Mouse (Mus musculus) CH12.LX (cell line): Measurements from ENCODE around the gene Cdc42bpa.

Source experiments
- CHD2 ChIP-seq: IDR thresholded peaks from 2 replicates; pipeline ENCODE4 v1.6.1; 2011; ENCODE audit warnings: low read length, improper control_type of control experiment
- CTCF ChIP-seq, 2 experiments: IDR thresholded peaks in 1 of 2; conservative IDR thresholded peaks in 1 of 2; 2 replicates each; pipeline ENCODE4 v1.5.1; 2011 to 2012; ENCODE audit warnings: low read depth in 2 of 2, low read length in 2 of 2, improper control_type of control experiment in 1 of 2, inconsistent platforms in 1 of 2, mild to moderate bottlenecking in 1 of 2, moderate library complexity in 1 of 2
- ETS1 ChIP-seq: conservative IDR thresholded peaks from 2 replicates; pipeline ENCODE4 v1.6.1; 2012; ENCODE audit warnings: low read depth, mild to moderate bottlenecking, inconsistent platforms, low read length, improper control_type of control experiment, moderate library complexity
- MAX ChIP-seq: IDR thresholded peaks from 2 replicates; pipeline ENCODE4 v1.6.1; 2011; ENCODE audit warnings: low read length, improper control_type of control experiment
- MAZ ChIP-seq: IDR thresholded peaks from 2 replicates; pipeline ENCODE4 v1.6.1; 2012; ENCODE audit warnings: low read depth, mild to moderate bottlenecking, inconsistent platforms, low read length, improper control_type of control experiment, moderate library complexity
- POLR2A ChIP-seq: IDR thresholded peaks from 2 replicates; pipeline ENCODE4 v1.6.1; 2011; ENCODE audit warnings: low read depth, mild to moderate bottlenecking, improper control_type of control experiment, low read length
- TCF12 ChIP-seq: IDR thresholded peaks from 2 replicates; pipeline ENCODE4 v1.6.1; 2014; ENCODE audit warnings: low read depth, mild to moderate bottlenecking, inconsistent platforms, low read length, improper control_type of control experiment
- ZMIZ1 ChIP-seq: IDR thresholded peaks from 2 replicates; pipeline ENCODE4 v1.6.1; 2012; ENCODE audit warnings: low read depth, mild to moderate bottlenecking, inconsistent platforms, low read length, improper control_type of control experiment
- ZNF384 ChIP-seq: IDR thresholded peaks from 2 replicates; pipeline ENCODE4 v1.6.1; 2012; ENCODE audit warnings: low read depth, low read length, improper control_type of control experiment, inconsistent platforms

DNA sequence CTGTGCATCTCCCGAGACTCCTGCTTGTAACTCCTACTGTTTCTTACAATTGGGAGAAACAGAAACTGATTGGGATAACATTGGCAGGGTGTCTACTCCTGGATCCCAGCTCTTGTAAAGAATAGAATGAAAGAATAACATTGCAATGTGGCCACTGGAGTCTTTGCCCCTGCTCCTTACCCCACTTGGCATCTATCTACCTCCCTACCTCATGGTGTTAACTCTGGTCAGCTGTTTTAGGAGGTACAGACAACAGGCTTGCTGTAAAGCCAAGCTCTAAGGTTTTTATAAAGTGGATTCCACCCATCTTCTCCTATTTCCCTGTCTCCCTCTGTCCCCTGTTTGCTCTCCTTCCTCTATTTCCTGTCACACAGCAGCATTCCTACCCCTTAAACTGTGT lies 21.9 kb downstream of the Cdc42bpa start:
- no peak for TF ChIP-seq ZNF384
- TF ChIP-seq ETS1: no peak
- no peak for TF ChIP-seq ZMIZ1
- no peak for TF ChIP-seq CTCF (conservative IDR thresholded peaks at IDR 0.05 in 1 of 2, IDR thresholded peaks at IDR 0.05 in 1 of 2; ENCODE audit: low read depth in 2 of 2, low read length in 2 of 2)
- no peak for TF ChIP-seq CHD2
- no peak for TF ChIP-seq MAX
- TF ChIP-seq TCF12: no peak
- TF ChIP-seq MAZ: no peak
- TF ChIP-seq POLR2A: no peak
